Mouse (Mus musculus) CH12.LX (cell line): ENCODE measurements around the gene Drap1.

Experiments
- CTCF ChIP-seq, 2 experiments: IDR thresholded peaks in 1 of 2; conservative IDR thresholded peaks in 1 of 2; 2 replicates each; pipeline ENCODE4 v1.5.1; 2011 to 2012; ENCODE audit warnings: low read depth in 2 of 2, low read length in 2 of 2, improper control_type of control experiment in 1 of 2, inconsistent platforms in 1 of 2, mild to moderate bottlenecking in 1 of 2, moderate library complexity in 1 of 2
- EP300 ChIP-seq: IDR thresholded peaks from 2 replicates; pipeline ENCODE4 v1.6.1; 2011; ENCODE audit warnings: low read length, improper control_type of control experiment
- MAX ChIP-seq: IDR thresholded peaks from 2 replicates; pipeline ENCODE4 v1.6.1; 2011; ENCODE audit warnings: low read length, improper control_type of control experiment
- MAZ ChIP-seq: IDR thresholded peaks from 2 replicates; pipeline ENCODE4 v1.6.1; 2012; ENCODE audit warnings: low read depth, mild to moderate bottlenecking, inconsistent platforms, low read length, improper control_type of control experiment, moderate library complexity
- TCF12 ChIP-seq: IDR thresholded peaks from 2 replicates; pipeline ENCODE4 v1.6.1; 2014; ENCODE audit warnings: low read depth, mild to moderate bottlenecking, inconsistent platforms, low read length, improper control_type of control experiment

- no peak for TF ChIP-seq MAZ
- TF ChIP-seq CTCF (conservative IDR thresholded peaks at IDR 0.05 in 1 of 2, IDR thresholded peaks at IDR 0.05 in 1 of 2; ENCODE audit: low read depth in 2 of 2, low read length in 2 of 2): no peak
- no peak for TF ChIP-seq TCF12
- no peak for TF ChIP-seq MAX
- TF ChIP-seq EP300: no peak
Measured at GRCm38 (mm10) chr19:5422895-5423443, 1.8 kb downstream of the Drap1 start.
